Mouse (Mus musculus) cerebellum, adult 2 months (tissue): ENCODE measurements around the gene Taar7f.

Experiments used
- CTCF ChIP-seq: fragments of 200-500 bp; IDR thresholded peaks from 2 replicates; pipeline ENCODE4 v1.5.1; 2011; ENCODE audit warnings: low read depth, mild to moderate bottlenecking, control low read depth, low read length, moderate library complexity, borderline replicate concordance; ENCODE audit not compliant: insufficient read depth
- POLR2A ChIP-seq: fragments of 200-500 bp; IDR thresholded peaks from 2 replicates; pipeline ENCODE4 v1.6.1; 2011; ENCODE audit warnings: low read length, control low read depth, borderline replicate concordance; ENCODE audit not compliant: insufficient read depth

DNA sequence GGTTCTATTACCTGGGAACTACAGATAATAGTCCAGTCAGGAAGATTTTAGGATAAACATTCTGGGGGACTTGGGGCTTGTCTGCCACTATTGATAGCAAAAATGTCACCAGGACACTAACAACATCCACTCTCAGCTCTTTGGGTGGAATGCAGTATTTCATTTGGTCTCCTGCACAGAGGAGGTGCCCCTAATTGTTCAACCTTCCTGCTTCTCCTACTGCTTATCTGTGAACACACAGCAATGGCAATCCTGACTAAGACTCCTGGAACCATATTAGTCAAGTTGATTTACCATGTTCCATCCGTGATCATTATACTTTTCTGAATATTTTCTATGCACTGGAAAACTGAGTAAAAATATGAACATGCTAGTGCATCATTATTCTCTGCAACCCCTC lies 41.2 kb upstream of the Taar7f start:
- no peak for TF ChIP-seq POLR2A
- TF ChIP-seq CTCF: no peak
